Mouse (Mus musculus): ENCODE data around the gene Pidd1.
"Not testable (repeated sequence)": the region's sequence is repeated elsewhere in the genome, so short reads cannot be mapped to it uniquely, and the experiment has no call there.

Pidd1 gene

GRCm38 (mm10) chr7:141458661-141459060 is 14.8 kb upstream of the Pidd1 start:
- no peak for DNase-seq (ENCODE audit: low spot score in 2 of 2)

GRCm38 (mm10) chr7:141457986-141458660 is 14.3 kb upstream of the Pidd1 start:
- DNase-seq (ENCODE audit: low spot score in 2 of 2): no peak

DNA sequence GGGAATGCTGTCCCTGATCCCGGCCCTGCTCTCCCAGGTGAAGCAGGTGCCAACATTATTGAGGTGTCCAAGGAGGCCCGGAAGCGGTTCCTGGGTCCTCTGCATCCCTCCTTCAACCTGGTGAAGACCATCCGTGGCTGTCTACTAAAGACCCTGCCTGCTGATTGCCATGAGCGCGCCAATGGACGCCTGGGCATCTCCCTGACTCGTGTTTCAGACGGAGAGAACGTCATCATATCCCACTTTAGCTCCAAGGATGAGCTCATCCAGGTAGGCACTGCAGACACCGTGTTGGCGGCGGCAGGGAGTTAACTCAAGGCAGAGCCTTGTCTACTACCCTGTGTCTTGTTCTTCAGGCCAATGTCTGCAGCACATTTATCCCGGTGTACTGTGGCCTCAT is 13.4 kb upstream of the Pidd1 start:
- no peak for DNase-seq (ENCODE audit: low spot score in 2 of 2)

DNA sequence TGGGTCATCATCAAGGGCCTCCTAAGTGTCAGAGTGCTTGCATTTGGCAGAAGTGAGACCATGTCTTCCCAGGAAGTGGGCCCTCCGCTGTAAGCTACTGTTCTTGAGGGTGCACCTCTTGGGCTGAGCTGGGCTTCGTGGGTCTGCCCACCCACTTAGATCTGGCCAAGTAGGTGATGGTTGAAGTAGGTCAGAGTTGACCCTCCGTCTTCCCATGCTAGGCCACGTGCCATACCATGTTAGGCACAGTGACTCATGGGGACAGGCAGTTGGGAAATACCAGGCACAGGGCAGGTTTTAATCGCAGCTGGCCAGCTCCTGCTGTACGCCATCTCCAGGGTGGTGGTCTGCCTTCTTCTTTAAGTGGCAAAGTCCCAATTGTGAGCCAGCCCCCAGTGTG is 12.9 kb upstream of the Pidd1 start:
- DNase-seq (ENCODE audit: low spot score in 2 of 2): no peak

DNA sequence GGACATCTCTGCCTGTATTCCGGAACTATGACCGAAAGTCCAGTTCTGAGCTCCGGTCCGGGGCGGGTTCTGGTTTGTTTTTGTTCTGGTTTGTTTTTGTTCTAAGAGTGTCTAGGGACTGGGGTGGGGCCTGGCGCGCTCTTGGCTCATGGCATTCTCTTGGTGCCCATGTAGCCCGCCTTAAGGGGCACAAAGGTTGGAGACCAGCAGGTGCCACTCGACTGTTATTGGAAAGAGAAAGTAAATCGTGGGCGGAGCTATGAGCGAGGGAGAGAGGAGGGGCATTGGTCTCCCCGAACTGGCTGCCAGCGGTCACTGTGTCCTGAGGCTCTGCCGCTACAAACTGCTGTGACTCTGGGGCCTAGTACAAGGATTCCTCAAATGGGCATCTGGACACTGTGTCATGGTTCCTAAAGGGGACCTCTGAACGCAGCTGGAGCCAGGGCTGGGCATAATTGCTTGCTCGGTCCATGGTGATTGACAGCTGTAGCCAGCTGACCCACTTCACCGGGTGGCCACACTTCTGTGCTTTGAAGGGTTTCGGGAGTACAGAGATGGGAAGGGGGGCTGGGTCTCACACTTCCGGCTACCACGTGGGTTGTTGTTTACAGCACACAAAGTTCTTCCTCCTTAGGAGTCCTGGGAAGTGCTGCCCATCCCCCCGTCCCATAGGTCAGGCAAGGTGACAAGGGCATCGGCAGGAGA is 11.9 kb upstream of the Pidd1 start:
- peak in 1 of 2 experiments; percentile 56 for DNase-seq (ENCODE audit: low spot score in 2 of 2)

- peak; percentile 91 to 96 for DNase-seq (ENCODE audit: low spot score in 2 of 2)
These were observed 11.2 kb upstream of the Pidd1 start, which contains the start of gene Pnpla2 for GRCm38 (mm10) chr7:141454967-141455551. Gene Pnpla2 (plus strand): TSS chr7:141455198.

DNA sequence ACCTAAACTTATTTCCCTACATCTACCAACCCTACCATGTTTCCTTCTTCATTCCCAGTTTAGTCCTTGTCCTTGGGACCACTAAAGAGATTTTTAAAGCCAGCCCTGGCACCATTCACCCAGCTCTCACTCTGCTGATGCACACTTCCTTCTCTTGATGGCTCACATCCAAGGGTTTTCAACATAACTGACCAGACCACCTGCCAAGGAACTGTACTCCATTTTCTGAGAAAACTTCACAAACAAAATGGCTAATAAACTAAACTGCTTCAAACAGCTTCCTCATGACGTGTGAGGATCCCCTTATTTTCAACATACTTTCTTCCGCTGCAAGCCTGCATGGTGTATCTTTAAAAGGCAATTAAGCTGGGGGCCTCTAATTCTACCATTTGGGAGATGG is 9.8 kb upstream of the Pidd1 start:
- no peak for DNase-seq (ENCODE audit: low spot score in 2 of 2)

- DNase-seq (ENCODE audit: low spot score in 2 of 2): no peak
These were observed 8.1 kb upstream of the Pidd1 start for GRCm38 (mm10) chr7:141451928-141452327.

- peak; percentile 91 to 92 for DNase-seq (ENCODE audit: low spot score in 2 of 2)
These were observed 3.5 kb upstream of the Pidd1 start, which contains the start of gene Rplp2 for GRCm38 (mm10) chr7:141447110-141447991. Gene Rplp2 (plus strand): TSS chr7:141447370.

DNA sequence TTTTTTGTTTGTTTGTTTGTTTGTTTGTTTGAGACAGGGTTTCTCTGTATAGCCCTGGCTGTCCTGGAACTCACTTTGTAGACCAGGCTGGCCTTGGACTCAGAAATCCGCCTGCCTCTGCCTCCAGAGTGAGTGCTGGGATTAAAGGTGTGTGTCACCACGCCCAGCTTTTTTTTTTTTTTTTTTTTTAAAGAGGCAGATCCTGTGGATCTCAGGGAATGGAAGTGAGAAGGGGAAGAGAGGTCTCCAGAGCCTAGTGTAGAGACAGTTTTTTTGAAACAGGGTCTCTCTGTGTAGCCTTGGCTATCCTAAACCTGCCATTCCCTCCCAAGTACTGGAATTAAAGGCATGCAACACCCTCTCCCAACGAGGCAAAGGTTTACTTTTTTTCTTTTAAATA is 2.5 kb upstream of the Pidd1 start:
- DNase-seq (ENCODE audit: low spot score in 2 of 2): not testable (repeated sequence)

DNA sequence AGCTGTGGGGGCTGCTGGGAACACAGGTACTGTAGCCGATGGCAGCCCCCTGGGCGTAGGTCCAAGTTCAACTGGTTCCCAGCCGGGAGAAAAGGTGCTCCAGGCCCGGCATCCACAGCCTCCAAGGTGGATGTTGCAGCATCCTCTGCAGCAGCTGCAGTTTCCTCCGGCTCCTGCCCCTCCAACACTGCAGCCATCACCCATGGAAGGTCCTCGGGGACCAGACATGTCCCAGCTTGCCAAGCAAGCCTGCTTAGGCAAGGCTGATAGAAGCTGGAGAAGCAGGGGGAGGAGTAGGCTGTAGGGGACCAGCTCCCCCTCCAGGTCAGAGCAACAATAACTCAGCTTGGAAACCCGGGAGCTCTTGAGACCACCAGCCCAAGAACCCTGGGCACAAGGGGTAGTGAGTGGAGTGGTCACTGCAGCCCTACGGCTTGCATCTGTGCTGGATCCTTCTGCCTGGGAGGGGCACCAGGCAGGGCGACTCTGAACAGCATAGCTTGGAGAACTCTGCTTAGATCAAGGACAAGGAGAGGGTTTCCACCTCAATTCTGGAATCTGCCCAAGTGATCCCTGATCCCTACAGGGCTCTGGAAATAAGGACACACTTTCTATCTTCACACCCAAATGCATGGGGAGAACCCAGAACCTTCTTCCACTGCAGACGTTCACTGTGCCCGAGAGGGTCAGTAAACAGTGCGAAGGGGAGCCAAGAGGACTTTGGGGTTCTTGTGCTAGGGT is 574 bp downstream of the Pidd1 start:
- peak in 1 of 2 experiments; percentile 52 for DNase-seq (ENCODE audit: low spot score in 2 of 2)

- no peak for DNase-seq (ENCODE audit: low spot score in 2 of 2)
These were observed 1.6 kb downstream of the Pidd1 start for GRCm38 (mm10) chr7:141442199-141442598.

- no peak for DNase-seq (ENCODE audit: low spot score in 2 of 2)
These were observed 2.4 kb downstream of the Pidd1 start for GRCm38 (mm10) chr7:141441460-141441859.

GRCm38 (mm10) chr7:141440613-141441012 is 3.2 kb downstream of the Pidd1 start:
- DNase-seq (ENCODE audit: low spot score in 2 of 2): no peak

DNA sequence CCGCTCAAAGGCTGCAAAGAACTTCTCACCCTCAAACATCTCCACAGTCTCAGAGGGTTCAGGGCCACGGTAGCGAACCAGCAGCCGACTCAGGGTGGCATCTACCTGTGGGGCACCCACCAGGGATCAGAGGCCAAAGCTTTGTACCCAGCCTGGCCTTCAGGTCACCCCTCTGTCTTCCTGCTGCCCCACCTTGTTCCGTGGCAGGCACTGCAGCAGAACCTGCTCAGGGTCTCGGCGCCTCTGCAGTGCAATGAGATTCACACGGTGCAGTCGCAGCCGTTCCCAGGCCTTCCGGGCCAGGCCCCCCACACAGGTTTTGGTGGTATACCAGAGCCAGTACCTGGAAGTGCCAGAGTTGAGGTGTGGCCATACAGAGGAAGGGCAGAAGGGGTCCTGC is 4.0 kb downstream of the Pidd1 start:
- DNase-seq (ENCODE audit: low spot score in 2 of 2): no peak

DNA sequence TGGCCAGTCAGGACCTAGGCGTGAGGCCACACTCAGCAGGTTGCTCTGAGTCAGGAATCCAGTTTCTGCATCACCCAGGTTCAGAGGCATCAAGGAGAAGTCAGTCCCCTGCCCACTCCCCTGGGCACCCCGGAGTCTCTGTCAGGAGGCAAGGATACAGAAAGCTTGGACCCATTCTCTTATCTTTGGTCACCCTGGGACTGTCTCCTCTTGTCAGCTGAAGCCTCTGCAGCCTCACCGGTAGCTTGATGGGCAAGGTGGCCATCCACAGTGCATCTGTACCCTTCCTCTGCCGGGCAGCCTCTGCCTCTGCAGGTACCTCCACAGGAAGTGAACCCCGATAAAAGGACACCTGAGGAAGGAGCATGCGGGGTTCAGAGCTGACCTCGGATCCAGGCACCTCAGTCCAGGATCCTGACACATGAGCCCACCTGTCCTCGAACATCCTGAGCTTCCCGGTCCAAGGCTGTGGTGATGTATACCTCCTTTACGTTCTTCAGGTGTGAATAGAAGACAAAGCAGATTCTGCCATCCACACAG is 4.6 kb downstream of the Pidd1 start:
- DNase-seq (ENCODE audit: low spot score in 2 of 2): no peak

DNA sequence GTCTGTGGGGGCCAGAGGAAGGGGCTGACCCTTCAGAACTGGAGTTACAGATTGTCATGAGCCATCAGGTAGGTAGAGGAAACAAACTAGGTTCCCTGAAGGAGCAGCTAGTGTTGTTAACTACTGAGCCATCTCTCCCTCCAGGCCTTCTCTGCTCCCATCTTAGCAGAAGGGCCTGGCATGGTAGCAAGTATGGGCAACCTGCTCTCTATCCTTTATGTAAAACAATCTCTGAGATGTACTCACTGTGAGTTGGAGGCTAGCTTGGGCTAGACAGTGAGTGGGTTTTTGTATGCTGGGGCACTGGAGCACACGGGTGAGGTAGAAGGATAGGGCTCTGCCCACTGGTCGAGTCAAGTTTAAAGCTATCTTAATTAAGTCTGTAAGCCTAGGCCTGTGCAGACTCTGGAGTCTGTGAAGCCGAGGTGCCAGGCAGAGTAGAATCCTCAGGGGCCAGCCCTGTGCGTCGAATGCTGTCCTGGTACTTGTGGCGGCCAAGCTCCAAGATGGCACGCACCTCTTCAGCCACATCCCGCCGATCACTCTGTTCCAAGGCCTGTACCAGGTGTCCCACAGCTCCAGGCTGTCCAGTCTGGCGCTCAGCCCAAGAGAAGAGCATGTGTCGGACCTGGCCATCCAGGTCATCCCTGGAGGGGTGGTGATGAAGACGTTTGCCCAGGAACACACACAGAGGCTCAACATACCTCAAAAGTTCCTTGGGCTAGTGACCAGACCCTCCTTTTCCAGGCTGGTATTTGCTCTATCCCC is 5.4 kb downstream of the Pidd1 start:
- DNase-seq (ENCODE audit: low spot score in 2 of 2): no peak

DNA sequence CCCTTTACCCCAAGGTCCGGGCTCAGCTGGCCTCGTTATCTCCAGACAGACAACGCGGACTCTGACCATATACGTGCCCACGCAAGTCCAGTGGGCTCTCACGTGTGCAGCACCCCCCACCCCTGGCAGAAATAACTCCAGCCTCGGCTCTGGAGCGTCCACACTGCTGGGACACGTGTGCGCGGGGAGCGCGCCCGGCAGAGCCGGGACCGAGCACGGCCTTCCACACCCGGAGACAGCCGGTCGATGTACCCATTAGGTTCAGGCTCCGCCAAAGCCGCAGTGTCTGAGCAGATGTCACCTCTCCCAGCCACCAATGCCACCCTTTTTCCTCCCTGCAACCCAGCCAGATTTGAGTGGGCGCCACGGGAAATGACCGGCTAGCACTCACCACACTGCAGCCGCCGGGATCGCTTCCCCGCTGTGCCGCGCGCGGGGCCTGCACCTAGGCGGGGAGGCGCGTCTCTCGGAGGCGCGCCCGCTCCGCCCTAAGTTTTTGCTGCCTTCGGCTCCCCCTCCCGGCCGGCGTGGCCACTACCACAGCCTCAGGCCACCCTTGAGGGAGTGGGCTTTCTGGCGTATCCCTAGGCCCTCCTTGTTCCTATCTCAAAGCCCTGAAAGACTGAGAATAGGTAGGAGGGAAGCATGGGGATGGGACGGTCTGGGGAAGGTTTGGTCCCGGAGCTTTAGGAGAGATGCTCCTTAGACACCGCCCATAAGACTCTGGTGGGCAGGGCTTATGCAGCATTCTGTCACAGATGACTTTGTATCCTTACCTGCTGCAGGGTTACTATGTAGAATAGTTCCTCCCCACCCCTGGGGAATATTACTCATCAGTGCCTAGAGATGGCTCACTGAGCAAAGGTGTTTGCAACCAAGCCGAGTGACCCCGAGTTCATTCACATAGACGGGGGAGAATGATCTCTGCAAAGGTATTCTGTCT is 6.4 kb downstream of the Pidd1 start, which contains the start of gene Slc25a22:
Gene Slc25a22, minus strand, starts transcription at position 715 of the 943 bp plus-strand sequence.
- DNase-seq (ENCODE audit: low spot score in 2 of 2): peak; percentile 79 to 86

DNA sequence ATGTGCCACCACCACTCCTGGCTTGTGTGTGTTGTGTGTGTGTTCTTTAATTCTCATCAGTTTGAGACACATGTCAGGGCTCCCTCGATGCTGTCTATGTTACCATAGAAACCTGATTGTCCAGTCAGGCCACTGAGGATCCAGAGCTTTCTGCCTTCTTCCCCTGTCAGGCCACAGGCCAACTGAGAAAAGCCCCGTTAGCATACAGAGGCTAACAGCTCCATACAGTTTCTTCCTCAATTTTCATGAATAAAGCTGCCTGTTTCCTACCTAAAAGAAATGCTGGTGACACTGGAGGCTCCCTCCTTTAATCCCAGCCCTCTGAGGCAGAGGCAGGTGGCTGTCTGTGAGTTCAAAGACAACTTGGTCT is 7.3 kb downstream of the Pidd1 start:
- no peak for DNase-seq (ENCODE audit: low spot score in 2 of 2)

Data from urinary bladder, postnatal 4 days (tissue).